Mouse (Mus musculus): ENCODE data around the gene Magea5. TPM values are rescaled to one million over a fixed set of nuclear protein-coding genes. Genes with fewer than 3 reads are reported as not detected.
"Not testable (repeated sequence)": the region's sequence is repeated elsewhere in the genome, so short reads cannot be mapped to it uniquely, and the experiment has no call there.

Magea5 gene
- not detected in 2 replicates for polyA plus RNA-seq (2015; fragmentation: Nextera tagmentation; extraction: Ambion mirVana)

DNA sequence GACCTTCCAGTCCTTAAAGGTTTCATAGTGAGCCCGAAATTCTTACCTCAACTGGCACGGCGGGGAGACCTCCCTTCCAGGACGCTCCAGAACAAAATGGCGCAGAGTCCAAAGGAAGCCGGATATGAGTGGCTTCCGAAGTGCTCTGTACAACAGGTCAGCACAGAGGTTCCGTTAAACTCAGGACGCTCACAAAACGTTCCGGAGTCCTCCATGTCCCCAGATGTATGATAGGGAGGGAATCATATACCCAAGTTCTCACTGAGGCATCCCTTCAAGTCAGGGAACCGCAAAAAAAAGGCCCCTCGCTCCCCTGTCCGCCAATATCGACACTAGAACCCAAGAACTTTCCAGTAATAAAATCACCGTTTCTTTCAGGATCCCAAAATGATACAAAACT, at the start of gene Magea5:
Magea5 (minus strand) TSS at position 101 of the 400 bp plus-strand sequence.
- H3K4me2 ChIP-seq (replicated peaks); ATAC-seq (ENCODE audit: insufficient number of reproducible peaks, low FRiP score, low TSS enrichment, low read depth); H3K9me3 ChIP-seq (replicated peaks); H3K36me3 ChIP-seq; H3K27ac ChIP-seq (replicated peaks); H3K27me3 ChIP-seq; H3K4me3 ChIP-seq (replicated peaks); H3K4me1 ChIP-seq; H3K9ac ChIP-seq: not testable (repeated sequence)
- 84% methylated on average over 16 of the region's 16 CpGs for WGBS

DNA sequence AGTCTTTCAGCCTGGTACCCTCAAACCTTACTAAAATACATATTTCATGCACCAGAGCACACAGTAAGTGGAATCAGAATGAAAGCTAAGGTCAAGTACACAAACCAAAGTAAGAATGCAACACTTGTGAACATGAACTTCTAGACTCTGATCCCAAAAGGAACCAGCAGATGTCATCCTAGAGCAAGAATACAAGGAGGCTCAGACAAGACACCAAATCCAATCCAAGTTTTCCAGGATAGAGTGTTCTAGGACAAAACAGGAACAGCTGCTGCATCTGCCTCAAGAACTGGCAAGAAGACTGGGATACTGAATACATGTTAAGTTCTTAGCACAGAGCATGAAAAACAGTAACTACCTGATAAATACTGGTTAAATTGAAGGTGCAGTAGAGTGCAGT, 35.1 kb upstream of the Magea5 start:
- Histone ChIP-seq H3K36me3 (no peaks in the 10 kb centered on the region), H3K4me1 (no peaks in the 10 kb centered on the region), H3K9ac (no peak overlapping the region), H3K4me3 (replicated peaks) (no peak overlapping the region), H3K27ac (replicated peaks) (no peak overlapping the region), H3K9me3 (replicated peaks) (no peaks in the 10 kb centered on the region), H3K4me2 (replicated peaks) (no peak overlapping the region), H3K27me3 (no peaks in the 10 kb centered on the region)
- no peak for ATAC-seq (ENCODE audit: insufficient number of reproducible peaks, low FRiP score, low TSS enrichment, low read depth)

DNA sequence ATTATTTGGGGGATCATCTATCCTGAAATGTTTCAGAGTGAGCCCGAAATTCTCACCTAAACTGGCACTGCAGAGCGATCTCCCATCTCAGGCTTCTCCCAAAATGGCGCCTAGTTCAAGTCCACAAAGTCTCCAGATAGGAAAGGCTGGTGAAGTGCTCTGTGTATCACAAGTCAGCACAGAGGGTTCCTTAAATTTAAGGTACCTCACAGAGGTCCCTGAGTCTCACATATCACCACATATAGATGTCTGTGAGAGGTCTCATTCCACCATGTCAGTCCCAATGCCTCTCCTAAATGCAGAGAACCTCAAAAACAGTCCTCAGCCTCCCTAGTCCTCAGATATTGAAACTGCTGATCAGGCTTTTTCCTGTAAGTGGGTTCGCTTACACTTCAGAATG, 30.6 kb upstream of the Magea5 start, which contains the start of gene Magea2:
Magea2 (minus strand) TSS at position 101 of the 400 bp plus-strand sequence.
- not testable (repeated sequence) for H3K27ac ChIP-seq (replicated peaks); H3K9me3 ChIP-seq (replicated peaks); H3K9ac ChIP-seq; H3K4me3 ChIP-seq (replicated peaks); H3K4me1 ChIP-seq; H3K27me3 ChIP-seq; H3K4me2 ChIP-seq (replicated peaks); ATAC-seq (ENCODE audit: insufficient number of reproducible peaks, low FRiP score, low TSS enrichment, low read depth); H3K36me3 ChIP-seq
- 65% methylated on average over 4 of the region's 4 CpGs for WGBS

DNA sequence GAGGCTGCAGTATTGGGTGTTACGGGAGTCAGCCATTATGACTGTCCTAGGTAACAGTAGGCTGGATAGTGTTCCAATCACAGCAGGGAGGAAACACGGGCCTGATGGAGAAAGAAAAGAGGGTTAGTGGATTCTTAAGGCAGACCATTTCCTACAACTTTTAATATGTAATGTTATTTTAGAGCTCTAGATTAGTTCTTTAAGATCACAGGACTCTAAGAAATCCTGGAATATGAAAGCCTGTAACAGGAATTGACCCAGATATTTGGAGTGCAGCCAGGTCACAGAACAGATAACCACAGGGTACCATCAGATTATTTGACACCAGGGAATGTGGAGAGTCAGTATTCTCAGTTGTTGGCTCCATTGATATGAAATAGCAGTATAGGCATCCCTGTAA, 26.7 kb upstream of the Magea5 start, which contains the start of gene Magea1:
Magea1 (minus strand) TSS at position 101 of the 400 bp plus-strand sequence.
- not testable (repeated sequence) for H3K4me3 ChIP-seq (replicated peaks); H3K9me3 ChIP-seq (replicated peaks); H3K27ac ChIP-seq (replicated peaks); H3K9ac ChIP-seq; ATAC-seq (ENCODE audit: insufficient number of reproducible peaks, low FRiP score, low TSS enrichment, low read depth); H3K36me3 ChIP-seq; H3K4me2 ChIP-seq (replicated peaks); H3K27me3 ChIP-seq; H3K4me1 ChIP-seq
- WGBS = 89% methylated on average over 1 of the region's 2 CpGs

Other genes with a start within 250 kb of the Magea5 start
- not detected in 2 replicates for gene Cldn34b1, start 172.9 kb downstream of the Magea5 start, polyA plus RNA-seq (2015; fragmentation: Nextera tagmentation; extraction: Ambion mirVana)
- gene Magea6, start 127.2 kb downstream of the Magea5 start, polyA plus RNA-seq (2015; fragmentation: Nextera tagmentation; extraction: Ambion mirVana) = not detected in 2 replicates
- not detected in 2 replicates for gene Magea3, start 113.6 kb downstream of the Magea5 start, polyA plus RNA-seq (2015; fragmentation: Nextera tagmentation; extraction: Ambion mirVana)
- not detected in 2 replicates for gene Magea8, start 67.3 kb downstream of the Magea5 start, polyA plus RNA-seq (2015; fragmentation: Nextera tagmentation; extraction: Ambion mirVana)
- not detected in 2 replicates for gene Magea1, start 26.6 kb upstream of the Magea5 start, polyA plus RNA-seq (2015; fragmentation: Nextera tagmentation; extraction: Ambion mirVana)
- not detected in 2 replicates for gene Magea2, start 30.5 kb upstream of the Magea5 start, polyA plus RNA-seq (2015; fragmentation: Nextera tagmentation; extraction: Ambion mirVana)
- gene Cldn34b2, start 65.3 kb upstream of the Magea5 start, polyA plus RNA-seq (2015; fragmentation: Nextera tagmentation; extraction: Ambion mirVana) = not detected in 2 replicates
- 163 and 169 TPM in 2 replicates for gene Sat1, start 153.3 kb upstream of the Magea5 start, polyA plus RNA-seq (2015; fragmentation: Nextera tagmentation; extraction: Ambion mirVana)
- gene Acot9, start 199.3 kb upstream of the Magea5 start, polyA plus RNA-seq (2015; fragmentation: Nextera tagmentation; extraction: Ambion mirVana) = 44.5 and 52.3 TPM in 2 replicates

All from embryonic facial prominence, embryonic 15.5 days (tissue).